Mouse (Mus musculus) right cerebral cortex, postnatal 14 days (tissue): Measurements from ENCODE around the gene Dhh.

Experiments used
- DNase-seq: peaks from one replicate; pipeline ENCODE4 v3.0.0; 2022

The Dhh gene

DNA sequence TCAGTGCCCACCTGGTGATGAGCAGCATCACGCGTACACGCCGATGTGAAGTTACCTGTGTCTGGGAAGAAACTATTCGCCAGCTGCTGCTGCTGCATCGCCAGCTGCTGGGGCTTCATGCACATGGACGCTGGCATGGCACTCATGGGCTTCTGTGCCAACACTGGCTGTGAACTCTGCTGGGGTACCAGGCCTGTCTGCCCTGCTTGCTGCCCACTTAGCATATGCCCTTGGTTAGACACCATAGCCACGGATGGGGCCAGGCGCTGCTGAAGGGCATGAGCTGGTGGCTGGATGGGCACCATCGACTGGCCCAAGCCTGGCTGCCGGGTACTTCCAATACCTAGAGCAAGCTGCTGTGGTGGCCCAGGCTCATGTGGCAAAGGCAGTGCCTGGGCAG lies 49.2 kb downstream of the Dhh start:
- no peak for DNase-seq

DNA sequence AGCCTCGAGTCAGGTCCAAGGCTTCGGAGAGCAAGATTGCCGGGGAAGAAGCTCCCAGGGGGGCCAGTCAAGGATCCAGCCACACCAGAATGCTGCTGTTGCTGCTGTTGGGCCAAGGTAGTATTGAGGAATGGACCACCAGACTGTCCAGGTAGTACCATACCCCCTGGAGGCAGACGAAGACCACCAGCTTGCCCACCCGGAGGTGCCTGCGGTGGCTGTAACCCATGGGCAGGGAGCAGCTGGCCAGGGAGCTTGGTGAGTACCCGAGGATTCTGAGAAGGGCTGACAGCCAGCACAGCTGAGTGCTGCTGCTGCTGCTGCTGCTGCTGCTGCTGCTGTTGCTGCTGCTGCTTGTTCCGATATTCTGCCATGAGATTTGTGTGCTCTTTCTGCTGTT lies 52.2 kb downstream of the Dhh start:
- no peak for DNase-seq

DNA sequence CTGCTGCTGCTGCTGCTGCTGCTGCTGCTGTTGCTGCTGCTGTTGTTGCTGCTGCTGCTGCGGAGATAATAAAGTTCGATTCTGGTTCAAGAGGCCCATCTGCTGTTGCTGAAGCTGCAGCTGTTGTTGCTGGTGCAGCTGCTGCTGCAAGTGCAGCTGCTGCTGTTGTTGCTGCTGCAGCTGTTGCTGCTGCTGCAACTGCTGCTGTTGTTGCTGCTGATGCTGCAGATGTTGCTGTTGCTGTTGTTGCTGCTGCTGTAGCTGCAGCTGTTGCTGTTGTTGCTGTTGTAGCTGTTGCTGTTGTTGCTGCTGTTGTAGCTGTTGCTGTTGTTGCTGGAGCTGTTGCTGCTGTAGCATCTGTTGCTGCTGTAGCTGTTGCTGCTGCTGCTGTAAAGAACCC lies 53.2 kb downstream of the Dhh start:
- no peak for DNase-seq

DNA sequence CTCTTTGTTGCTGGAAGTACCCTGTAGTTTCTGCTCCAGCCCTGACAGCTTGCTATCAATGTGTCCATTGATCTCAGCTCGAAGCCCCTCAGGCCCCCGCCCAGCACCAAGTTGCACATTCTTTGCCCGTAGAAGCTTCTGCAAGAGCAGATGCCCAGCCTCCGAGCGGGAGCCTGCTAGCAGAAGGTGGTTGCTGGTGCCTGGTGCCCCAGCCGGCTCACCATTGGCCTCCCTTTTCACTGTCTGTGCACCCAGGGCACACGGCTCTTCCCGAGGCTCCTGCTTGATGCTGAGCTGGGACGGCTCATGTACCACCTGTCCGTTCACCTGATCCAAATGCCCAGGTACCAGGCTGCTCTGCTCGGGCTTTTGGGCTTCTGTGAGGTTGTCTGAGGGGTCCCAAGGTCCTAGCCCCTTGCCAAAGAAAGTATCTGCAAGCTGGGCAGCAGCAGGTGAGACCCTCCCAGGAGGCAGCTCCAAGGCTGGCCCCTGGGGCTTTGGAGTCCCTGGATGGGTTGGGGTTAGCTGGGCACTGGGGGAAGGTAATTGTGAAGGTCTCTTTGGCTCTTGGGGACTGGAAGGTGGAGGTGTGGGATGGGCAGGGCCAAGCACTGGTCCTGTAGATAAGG lies 54.6 kb downstream of the Dhh start:
- DNase-seq: no peak
